Mouse (Mus musculus) forebrain, embryonic 11.5 days (tissue): Measurements from ENCODE around the gene Ksr2. TPM values are rescaled to one million over a fixed set of nuclear protein-coding genes. Genes with fewer than 3 reads are reported as not detected.

Source experiments
- ATAC-seq: fragments of 200-750 bp; cut with Nextera tagmentation; replicated peaks from 2 replicates; pipeline ENCODE4 v1.8.0; 2017; ENCODE audit warnings: moderate TSS enrichment; ENCODE audit not compliant: low FRiP score
- DNase-seq: peaks from one replicate; pipeline ENCODE4 v3.0.0-alpha.2; 2017; ENCODE audit warnings: low spot score
- H3K27ac ChIP-seq: fragments of 300-500 bp; sonication (generic); 2 replicates; pipeline ENCODE4 v1.5.1; 2014; ENCODE audit warnings: low read depth, low read length
- H3K27me3 ChIP-seq: fragments of 300-500 bp; sonication (generic); 2 replicates; pipeline ENCODE4 v1.6.1; 2014; ENCODE audit warnings: mild to moderate bottlenecking, low read length, mixed read lengths; ENCODE audit not compliant: control insufficient read depth, insufficient read depth
- H3K36me3 ChIP-seq: fragments of 300-500 bp; sonication (generic); 2 replicates; pipeline ENCODE4 v1.6.1; 2014; ENCODE audit warnings: mild to moderate bottlenecking, low read length, moderate library complexity, mixed read lengths; ENCODE audit not compliant: control insufficient read depth, insufficient read depth
- H3K4me1 ChIP-seq: fragments of 300-500 bp; sonication (generic); replicated peaks from 2 replicates; pipeline ENCODE4 v1.6.1; 2014; ENCODE audit warnings: low read length, mixed read lengths; ENCODE audit not compliant: control insufficient read depth, insufficient read depth
- H3K4me2 ChIP-seq: fragments of 300-500 bp; sonication (generic); 2 replicates; pipeline ENCODE4 v1.6.1; 2014; ENCODE audit warnings: low read depth, mild to moderate bottlenecking, low read length, moderate library complexity, mixed read lengths; ENCODE audit not compliant: severe bottlenecking
- H3K4me3 ChIP-seq: fragments of 300-500 bp; sonication (generic); 2 replicates; pipeline ENCODE4 v1.5.1; 2014; ENCODE audit warnings: low read depth, low read length
- H3K9ac ChIP-seq: fragments of 300-500 bp; sonication (generic); 2 replicates; pipeline ENCODE4 v1.6.1; 2014; ENCODE audit warnings: low read length
- H3K9me3 ChIP-seq: fragments of 300-500 bp; sonication (generic); 2 replicates; pipeline ENCODE4 v1.6.1; 2016; ENCODE audit warnings: low read length, mixed read lengths; ENCODE audit not compliant: control insufficient read depth
- WGBS: fragments of 180-500 bp; shearing (Covaris S2); extraction: QIAGEN DNeasy Blood & Tissue Kit; methylation state at CpG from one replicate; pipeline ENCODE4 v1.1.7; 2014; 5-methylcytosine and 5-hydroxymethylcytosine counted together
- polyA plus RNA-seq: library from polyadenylated mRNA; unstranded; fragments of >200 nt; fragmentation: Nextera tagmentation; extraction: Ambion mirVana; gene quantifications from 2 replicates; pipeline ENCODE4 v1.2.1, GENCODE M21; 2014

The Ksr2 gene
- polyA plus RNA-seq, 1 experiment from 2014 or later, result 1.2 TPM

DNA sequence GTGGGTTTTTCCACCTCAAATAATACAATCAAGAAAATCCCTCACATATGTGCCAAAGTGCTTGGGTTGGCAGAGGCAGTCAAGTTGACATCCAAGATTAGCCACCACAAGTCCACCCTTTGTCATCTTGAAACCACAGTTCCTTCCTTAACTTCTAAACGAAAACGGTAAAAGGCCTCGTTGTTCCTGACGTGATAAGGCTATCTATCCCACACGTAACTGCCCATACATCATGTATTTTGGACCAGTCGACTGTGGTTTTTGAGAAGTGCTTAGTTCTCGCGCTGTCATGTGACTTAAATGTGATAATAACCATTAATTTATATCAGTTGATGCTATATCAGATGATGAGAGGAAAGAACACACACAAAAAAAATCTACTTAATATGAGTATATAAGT, 55.8 kb downstream of the Ksr2 start:
- H3K36me3 ChIP-seq, result no peaks in the 10 kb centered on the region
- H3K9ac ChIP-seq, result no peak overlapping the region
- H3K4me2 ChIP-seq, result no peak overlapping the region
- H3K27ac ChIP-seq, result no peak overlapping the region
- no peaks in the 10 kb centered on the region for H3K4me1 ChIP-seq
- DNase-seq (no peak), ATAC-seq (no peak)
- WGBS, result 95% methylated on average over 8 of the region's 8 CpGs
- H3K27me3 ChIP-seq, result no peaks in the 10 kb centered on the region
- H3K4me3 ChIP-seq, result no peak overlapping the region
- no peaks in the 10 kb centered on the region for H3K9me3 ChIP-seq

DNA sequence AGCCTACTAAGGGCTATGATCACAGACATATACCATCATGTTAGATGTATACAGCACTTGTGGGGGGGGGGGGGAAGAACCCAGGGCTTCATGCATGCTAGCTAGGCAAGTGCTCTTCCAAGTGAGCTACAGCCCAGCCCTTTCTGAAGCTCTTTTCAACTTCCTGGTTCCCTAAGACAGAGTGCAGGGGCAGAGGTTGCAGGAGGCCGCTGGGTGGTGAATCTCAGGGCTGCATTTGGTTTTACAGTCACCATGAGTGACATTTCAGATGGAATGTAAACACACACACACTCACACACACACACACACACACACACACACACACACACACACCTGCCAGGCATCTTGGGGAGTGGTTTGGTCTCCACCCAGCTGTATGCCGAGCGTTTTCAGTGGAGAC, 67.4 kb downstream of the Ksr2 start:
- 83% methylated on average over 3 of the region's 3 CpGs for WGBS
- Histone ChIP-seq H3K27me3 (no peaks in the 10 kb centered on the region), H3K9me3 (no peaks in the 10 kb centered on the region), H3K4me1 (no peaks in the 10 kb centered on the region), H3K36me3 (no peaks in the 10 kb centered on the region), H3K9ac (no peak overlapping the region), H3K4me3 (no peak overlapping the region), H3K27ac (no peak overlapping the region), H3K4me2 (no peak overlapping the region)
- no peak for DNase-seq
- no peak for ATAC-seq

DNA sequence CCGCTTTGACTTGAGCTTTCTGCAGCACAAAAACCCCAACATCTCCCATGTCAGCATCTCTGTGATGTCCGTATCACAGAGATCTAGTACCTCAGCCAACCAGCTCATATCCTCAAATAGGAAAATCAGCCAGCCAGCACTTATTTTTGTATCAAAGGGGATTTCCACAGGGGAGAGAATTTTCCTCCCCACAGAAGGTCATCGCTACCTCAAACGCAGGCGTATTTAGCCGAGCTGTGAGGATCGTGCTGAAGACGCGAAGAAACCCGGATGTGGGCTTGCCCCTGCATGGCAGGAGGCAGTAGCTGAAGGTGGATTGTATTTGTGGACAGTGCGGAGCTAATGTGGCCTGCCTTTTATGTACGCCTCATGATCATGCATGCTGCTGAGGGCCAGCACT, 67.8 kb downstream of the Ksr2 start:
- DNase-seq (no peak), ATAC-seq (no peak)
- Histone ChIP-seq H3K36me3 (no peaks in the 10 kb centered on the region), H3K27me3 (no peaks in the 10 kb centered on the region), H3K27ac (no peak overlapping the region), H3K4me2 (no peak overlapping the region), H3K4me3 (no peak overlapping the region), H3K9ac (no peak overlapping the region), H3K9me3 (no peaks in the 10 kb centered on the region), H3K4me1 (no peaks in the 10 kb centered on the region)
- WGBS, result 77% methylated on average over 12 of the region's 12 CpGs

DNA sequence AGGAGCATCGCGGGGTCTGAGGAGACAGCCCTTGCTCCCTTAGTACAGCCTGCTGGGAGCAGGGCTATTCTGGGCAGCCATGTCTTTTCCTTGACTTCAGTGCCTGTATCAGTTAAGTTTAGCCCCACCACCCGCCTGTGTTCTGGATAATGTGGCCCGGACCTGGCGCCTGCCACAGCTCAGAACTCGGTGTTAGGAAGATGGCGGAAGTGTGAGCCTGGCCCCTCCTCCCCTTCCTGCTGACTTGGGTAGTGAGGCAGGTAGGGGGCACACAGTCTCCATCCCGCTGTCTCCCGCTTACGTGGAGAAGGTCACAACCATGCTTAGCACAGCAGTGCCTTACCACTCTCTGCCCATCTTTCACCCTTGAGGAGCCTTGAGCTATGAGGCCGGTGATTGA, 68.2 kb downstream of the Ksr2 start:
- no peaks in the 10 kb centered on the region for H3K9me3 ChIP-seq
- H3K36me3 ChIP-seq, result no peaks in the 10 kb centered on the region
- no peaks in the 10 kb centered on the region for H3K4me1 ChIP-seq
- no peak overlapping the region for H3K4me3 ChIP-seq
- ATAC-seq, result no peak
- H3K27ac ChIP-seq, result no peak overlapping the region
- H3K9ac ChIP-seq, result no peak overlapping the region
- H3K27me3 ChIP-seq, result no peaks in the 10 kb centered on the region
- DNase-seq, result no peak
- WGBS, result 79% methylated on average over 11 of the region's 11 CpGs
- H3K4me2 ChIP-seq, result no peak overlapping the region

DNA sequence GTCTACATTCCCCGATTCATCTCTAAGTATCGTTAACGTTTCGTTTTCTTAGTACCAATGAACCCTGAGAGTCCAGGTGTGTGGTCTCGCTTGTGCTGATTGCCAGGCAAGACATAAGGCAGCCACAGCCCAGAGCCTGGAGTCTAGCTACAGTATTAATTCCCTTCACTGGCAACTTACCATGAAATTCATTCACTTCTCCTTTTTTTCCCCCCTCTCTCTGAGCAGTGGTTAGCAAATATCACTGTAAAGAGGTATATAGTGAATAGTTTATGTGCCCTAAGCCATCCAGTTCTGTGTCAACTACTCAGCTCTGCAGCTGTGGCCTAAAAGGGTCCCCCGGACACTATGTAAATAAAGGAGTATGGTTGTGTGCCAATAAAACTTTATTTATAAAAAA, 71.6 kb downstream of the Ksr2 start:
- Histone ChIP-seq H3K27me3 (no peaks in the 10 kb centered on the region), H3K9ac (no peak overlapping the region), H3K4me1 (no peaks in the 10 kb centered on the region), H3K9me3 (no peaks in the 10 kb centered on the region), H3K4me2 (no peak overlapping the region), H3K4me3 (no peak overlapping the region), H3K36me3 (no peaks in the 10 kb centered on the region), H3K27ac (no peak overlapping the region)
- ATAC-seq (no peak), DNase-seq (no peak)
- WGBS, result 87% methylated on average over 6 of the region's 6 CpGs

DNA sequence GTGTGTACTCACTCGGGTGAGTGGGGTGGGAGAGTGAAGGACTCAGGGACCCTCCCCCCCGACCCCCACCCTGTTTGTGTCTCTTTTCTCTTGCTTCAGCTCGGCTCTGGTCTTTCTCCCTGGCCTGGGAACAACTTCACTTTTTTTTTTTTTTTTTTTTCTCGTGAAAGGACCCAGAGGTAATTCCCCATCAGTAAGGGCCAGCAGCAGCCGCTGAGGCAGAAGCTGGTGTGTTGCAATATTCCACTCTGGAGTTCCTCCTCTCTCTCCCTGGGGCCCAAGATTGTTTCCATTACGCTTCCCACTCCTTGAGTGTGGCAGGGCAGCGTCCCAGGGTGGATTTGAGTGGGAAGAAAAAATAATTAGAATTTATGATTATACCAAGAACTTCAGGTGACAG, 72.3 kb downstream of the Ksr2 start:
- no peak overlapping the region for H3K27ac ChIP-seq
- no peaks in the 10 kb centered on the region for H3K4me1 ChIP-seq
- H3K27me3 ChIP-seq, result no peaks in the 10 kb centered on the region
- H3K9me3 ChIP-seq, result no peaks in the 10 kb centered on the region
- H3K36me3 ChIP-seq, result no peaks in the 10 kb centered on the region
- WGBS, result 67% methylated on average over 7 of the region's 7 CpGs
- DNase-seq (no peak), ATAC-seq (no peak)
- H3K9ac ChIP-seq, result no peak overlapping the region
- no peak overlapping the region for H3K4me2 ChIP-seq
- no peak overlapping the region for H3K4me3 ChIP-seq

DNA sequence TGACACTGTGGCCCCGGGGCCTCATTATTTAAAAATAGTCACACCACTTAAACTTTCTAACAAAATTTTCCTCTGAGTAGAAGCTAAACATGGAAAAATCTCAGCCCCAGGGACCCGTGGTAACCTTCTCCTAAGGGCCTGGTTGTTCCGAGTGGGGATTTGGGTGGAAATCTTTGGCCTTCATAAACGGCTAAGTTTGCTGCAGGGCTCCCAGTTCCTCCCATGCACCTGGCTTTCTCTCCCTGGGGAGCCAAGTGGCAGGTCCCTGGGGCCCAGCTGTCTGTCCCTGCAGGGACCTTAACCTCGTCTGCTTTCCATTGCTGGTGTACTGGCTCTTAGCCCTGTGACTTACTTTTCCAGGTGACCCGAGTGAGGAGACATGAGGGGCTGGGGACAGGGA, 74.4 kb downstream of the Ksr2 start:
- Histone ChIP-seq H3K4me2 (no peak overlapping the region), H3K4me1 (0 out of 2 replicates have a peak, but pooled peaks cover 3% of the 10 kb centered on the region), H3K36me3 (no peaks in the 10 kb centered on the region), H3K9me3 (no peaks in the 10 kb centered on the region), H3K9ac (no peak overlapping the region), H3K27me3 (no peaks in the 10 kb centered on the region), H3K27ac (no peak overlapping the region), H3K4me3 (no peak overlapping the region)
- ATAC-seq, result no peak
- WGBS, result 86% methylated on average over 6 of the region's 6 CpGs
- DNase-seq, result no peak

DNA sequence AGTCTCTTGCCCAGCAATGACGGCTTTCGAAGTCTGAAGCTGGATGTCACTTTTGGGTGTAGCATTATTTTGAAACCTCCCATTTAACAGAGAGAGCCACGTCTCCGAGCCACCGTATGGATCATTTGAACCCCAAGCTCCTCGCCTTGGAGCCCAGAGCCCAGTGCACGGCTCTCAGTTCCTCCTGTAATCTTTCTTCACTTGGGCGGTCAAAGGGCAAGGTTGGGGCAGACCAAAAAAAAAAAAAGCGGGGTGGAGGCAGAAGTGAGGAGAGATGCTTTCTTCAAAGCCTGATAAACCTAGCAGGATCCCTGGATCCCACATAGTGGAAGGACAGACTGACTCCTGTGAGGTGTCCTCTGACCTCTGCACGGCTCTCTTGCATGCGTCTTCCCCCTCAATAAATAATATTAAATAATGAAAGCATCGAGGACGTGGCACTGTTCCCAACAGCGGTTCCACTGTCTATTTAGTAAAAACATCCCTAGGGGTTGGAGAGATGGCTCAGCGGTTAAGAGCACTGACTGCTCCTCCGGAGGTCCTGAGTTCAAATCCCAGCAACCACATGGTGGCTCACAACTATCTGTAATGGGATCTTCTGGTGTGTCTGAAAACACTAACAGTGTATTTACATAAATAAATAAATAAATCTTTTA, 75.0 kb downstream of the Ksr2 start:
- H3K4me2 ChIP-seq, result no peak overlapping the region
- H3K9me3 ChIP-seq, result no peaks in the 10 kb centered on the region
- H3K27ac ChIP-seq, result no peak overlapping the region
- WGBS, result 91% methylated on average over 16 of the region's 16 CpGs
- no peak overlapping the region for H3K4me3 ChIP-seq
- DNase-seq (no peak), ATAC-seq (no peak)
- peaks cover 9% of the 10 kb centered on the region; the same call in 1 of the 2 replicates for H3K4me1 ChIP-seq
- no peak overlapping the region for H3K9ac ChIP-seq
- H3K36me3 ChIP-seq, result no peaks in the 10 kb centered on the region
- H3K27me3 ChIP-seq, result no peaks in the 10 kb centered on the region
